8 mouse cellular contexts compared by ENCODE assay signal in the genomic region with DNA sequence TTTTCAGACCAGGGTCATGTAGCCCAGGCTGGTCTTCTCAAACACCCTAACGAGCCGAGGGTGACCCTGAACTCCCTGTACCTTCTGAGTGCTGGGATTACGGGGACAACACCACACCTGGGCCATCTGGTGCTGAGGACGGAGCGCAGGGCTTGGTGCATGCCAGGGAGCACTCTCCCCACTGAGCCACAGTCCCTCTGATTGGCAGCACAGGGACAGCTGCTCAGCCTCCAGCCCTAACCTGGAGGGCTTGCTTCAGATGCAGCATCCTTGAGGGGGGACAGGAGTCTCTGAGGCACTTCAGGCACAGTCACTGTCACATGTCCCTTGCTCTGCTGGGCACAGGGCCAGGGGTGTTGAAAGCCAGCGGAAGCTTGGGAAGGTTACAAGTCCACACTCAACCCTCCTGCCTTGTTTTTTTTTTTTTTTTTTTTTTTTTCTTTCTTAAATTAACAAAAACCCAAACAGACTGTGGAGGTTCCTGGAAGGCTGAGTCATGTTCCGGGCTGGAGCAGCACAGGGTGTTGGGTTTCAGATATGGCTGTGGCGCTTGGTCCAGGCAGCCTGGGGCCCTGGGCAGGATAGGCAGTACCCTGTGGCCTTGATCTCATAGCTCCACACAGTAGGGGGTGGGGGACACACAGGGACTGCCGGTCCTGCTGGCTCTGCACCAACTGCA. TPM values are rescaled to one million over a fixed set of nuclear protein-coding genes. Genes with fewer than 3 reads are reported as not detected.
A peak's percentile ranks its signal among the peaks of the same experiment; 100 is the strongest.
DNase-seq lines count a peak whose midpoint lies in the region; ATAC-seq and TF ChIP-seq lines count a peak whose summit lies in the region.

No protein-coding gene starts in this region.

- DNase-seq in NIH3T3 (ENCODE audit: low read depth): peak; percentile 93
- DNase-seq in cerebellum, adult 2 months: peak; percentile 86 to 90
- peak; percentile 71 to 72 for DNase-seq in frontal cortex, postnatal 36 days (ENCODE audit: low spot score in 2 of 2)
- DNase-seq in left cerebral cortex, adult 18-20 months (ENCODE audit: low spot score in 2 of 2): peak; percentile 77 to 78
- peak; percentile 88 for DNase-seq in lung, postnatal 25 days (ENCODE audit: low spot score)
- DNase-seq in right cerebral cortex, postnatal 10 days (ENCODE audit: low spot score in 2 of 2): peak; percentile 74 to 79
- DNase-seq in B cell, adult 2 months: no peak

- H3K4me1 ChIP-seq in cerebellum, adult 2 months (ENCODE audit: control insufficient read depth, insufficient read depth, low read length): peaks cover 44% of the 10 kb centered on the region
- H3K4me1 ChIP-seq in hindbrain, embryonic 13.5 days (replicated peaks): peaks cover 22% of the 10 kb centered on the region

- no peak overlapping the region for H3K4me2 ChIP-seq in hindbrain, embryonic 13.5 days

- no peak for TF ChIP-seq CTCF in cerebellum, adult 2 months (IDR thresholded peaks at IDR 0.05; ENCODE audit: borderline replicate concordance, insufficient read depth, low read depth, low read length)

- H3K4me3 ChIP-seq in cerebellum, adult 2 months (replicated peaks; ENCODE audit: insufficient read depth, low read depth, low read length): no peak overlapping the region
- no peak overlapping the region for H3K4me3 ChIP-seq in hindbrain, embryonic 13.5 days

- H3K27me3 ChIP-seq in cerebellum, adult 2 months (ENCODE audit: control insufficient read depth, insufficient read depth, low read length): no peaks in the 10 kb centered on the region
- H3K27me3 ChIP-seq in hindbrain, embryonic 13.5 days: no peaks in the 10 kb centered on the region

- H3K27ac ChIP-seq in cerebellum, adult 2 months (ENCODE audit: insufficient read depth, low read length): peak overlapping the region; percentile 78
- H3K27ac ChIP-seq in hindbrain, embryonic 13.5 days: peak overlapping the region; percentile 14

- TF ChIP-seq POLR2A in cerebellum, adult 2 months (IDR thresholded peaks at IDR 0.05; ENCODE audit: borderline replicate concordance, insufficient read depth, low read length): no peak

- H3K9me3 ChIP-seq in hindbrain, embryonic 13.5 days: no peaks in the 10 kb centered on the region

- 10% methylated on average over 9 of the region's 9 CpGs for WGBS in cerebellum, adult 2 months
- 65% methylated on average over 9 of the region's 9 CpGs for WGBS in hindbrain, embryonic 13.5 days

- H3K36me3 ChIP-seq in hindbrain, embryonic 13.5 days: peaks cover 21% of the 10 kb centered on the region

- ATAC-seq in hindbrain, embryonic 13.5 days (ENCODE audit: low FRiP score): no peak

- peak overlapping the region; percentile 20; the same call in 1 of the 2 replicates for H3K9ac ChIP-seq in hindbrain, embryonic 13.5 days

RNA-seq across cellular contexts. Expression of a gene that starts 24.0 kb away (rescaled TPM):
- polyA plus RNA-seq in cerebellum, adult 2 months (2012; rRNA removed): 888 and 964 TPM in 2 replicates
- 509 and 531 TPM in 2 replicates for polyA plus RNA-seq in hindbrain, embryonic 13.5 days (2015; fragmentation: Nextera tagmentation; extraction: Ambion mirVana)
- 100 to 1,000 TPM; 554 to 575 TPM for total RNA-seq in left cerebral cortex, adult 18-20 months (2021)

RNA-seq across cellular contexts. Expression of a gene that starts 31.4 kb away (rescaled TPM):
- polyA plus RNA-seq in cerebellum, adult 2 months (2012; rRNA removed): 224 and 231 TPM in 2 replicates
- 150 and 154 TPM in 2 replicates for polyA plus RNA-seq in hindbrain, embryonic 13.5 days (2015; fragmentation: Nextera tagmentation; extraction: Ambion mirVana)
- total RNA-seq in left cerebral cortex, adult 18-20 months (2021): 10 to 100 TPM; 73.6 to 75.2 TPM

RNA-seq across cellular contexts. Expression of a gene that starts 34.4 kb away (rescaled TPM):
- 25.4 and 28.9 TPM in 2 replicates for polyA plus RNA-seq in cerebellum, adult 2 months (2012; rRNA removed)
- polyA plus RNA-seq in hindbrain, embryonic 13.5 days (2015; fragmentation: Nextera tagmentation; extraction: Ambion mirVana): 13.6 and 14.4 TPM in 2 replicates
- 10 to 100 TPM; 16.8 to 18.8 TPM for total RNA-seq in left cerebral cortex, adult 18-20 months (2021)

RNA-seq across cellular contexts. Expression of a gene that starts 44.6 kb away (rescaled TPM):
- polyA plus RNA-seq in cerebellum, adult 2 months (2012; rRNA removed): 110 and 112 TPM in 2 replicates
- polyA plus RNA-seq in hindbrain, embryonic 13.5 days (2015; fragmentation: Nextera tagmentation; extraction: Ambion mirVana): 16.3 and 18.2 TPM in 2 replicates
- 100 to 1,000 TPM; 108 to 109 TPM for total RNA-seq in left cerebral cortex, adult 18-20 months (2021)

RNA-seq across cellular contexts. Expression of a gene that starts 54.5 kb away (rescaled TPM):
- polyA plus RNA-seq in cerebellum, adult 2 months (2012; rRNA removed): 2.2 and 2.7 TPM in 2 replicates
- polyA plus RNA-seq in hindbrain, embryonic 13.5 days (2015; fragmentation: Nextera tagmentation; extraction: Ambion mirVana): 2.5 and 2.8 TPM in 2 replicates
- total RNA-seq in left cerebral cortex, adult 18-20 months (2021): 1 to 10 TPM; 3.7 to 4.1 TPM

Comparison
In these comparisons a context has a peak if more than half of its experiments do, and no peak if none do; other contexts are left out.
1. DNase-seq: peak in NIH3T3 (single experiment), cerebellum, adult 2 months (2 of 2), frontal cortex, postnatal 36 days (2 of 2), left cerebral cortex, adult 18-20 months (2 of 2), lung, postnatal 25 days (single experiment) and right cerebral cortex, postnatal 10 days (2 of 2); none in B cell, adult 2 months (0 of 2).